Mouse (Mus musculus) T-helper 2 cell (primary cell): Measurements from ENCODE around the gene Cdk14.

Experiments used
- in situ Hi-C: fragments of 300-600 bp; cut with MboI, MseI; formaldehyde crosslinking; loops from one replicate; pipeline ENCODE4 v1.15.1; 2025; ENCODE audit warnings: high pct_unique_total_duplicates

Gene Cdk14

GRCm38 (mm10) chr5:5319824-5320505 is 100.1 kb downstream of the Cdk14 start:
- in situ Hi-C loops = loop anchor here (10.0 kb wide), 1 partner anchor 315 kb away; no protein-coding TSS in a partner anchor

GRCm38 (mm10) chr5:5314270-5314669 is 105.8 kb downstream of the Cdk14 start:
- in situ Hi-C loops = loop anchor here (10.0 kb wide), 1 partner anchor 309 kb away; no protein-coding TSS in a partner anchor

- in situ Hi-C loops = loop anchor here (10.0 kb wide), 1 partner anchor 308 kb away; no protein-coding TSS in a partner anchor
These were observed 106.8 kb downstream of the Cdk14 start for GRCm38 (mm10) chr5:5313195-5313760.

- in situ Hi-C loops = loop anchor here (5.0 kb wide), 1 partner anchor 83 kb away; no protein-coding TSS in a partner anchor
These were observed 114.8 kb downstream of the Cdk14 start for GRCm38 (mm10) chr5:5305286-5305685.

- in situ Hi-C loops = no loop called here
These were observed 116.9 kb downstream of the Cdk14 start for GRCm38 (mm10) chr5:5303102-5303670.

- in situ Hi-C loops = no loop called here
These were observed 118.5 kb downstream of the Cdk14 start for GRCm38 (mm10) chr5:5301571-5302079.

- in situ Hi-C loops = no loop called here
These were observed 119.1 kb downstream of the Cdk14 start for GRCm38 (mm10) chr5:5300998-5301397.

- in situ Hi-C loops = no loop called here
These were observed 119.8 kb downstream of the Cdk14 start for GRCm38 (mm10) chr5:5300290-5300689.

- in situ Hi-C loops = loop anchor here (5.0 kb wide), 1 partner anchor 80 kb away; no protein-coding TSS in a partner anchor
These were observed 122.9 kb downstream of the Cdk14 start for GRCm38 (mm10) chr5:5297222-5297621.

- in situ Hi-C loops = loop anchor here (5.0 kb wide), 1 partner anchor 81 kb away; no protein-coding TSS in a partner anchor
These were observed 123.3 kb downstream of the Cdk14 start for GRCm38 (mm10) chr5:5296773-5297172.

- in situ Hi-C loops = no loop called here
These were observed 127.1 kb downstream of the Cdk14 start for GRCm38 (mm10) chr5:5292830-5293542.

- in situ Hi-C loops = no loop called here
These were observed 128.7 kb downstream of the Cdk14 start for GRCm38 (mm10) chr5:5291321-5291991.

GRCm38 (mm10) chr5:5290714-5291113 is 129.4 kb downstream of the Cdk14 start:
- in situ Hi-C loops = no loop called here

GRCm38 (mm10) chr5:5285876-5286275 is 134.2 kb downstream of the Cdk14 start:
- in situ Hi-C loops = no loop called here

GRCm38 (mm10) chr5:5284531-5284930 is 135.6 kb downstream of the Cdk14 start:
- in situ Hi-C loops = no loop called here

- in situ Hi-C loops = no loop called here
These were observed 136.2 kb downstream of the Cdk14 start for GRCm38 (mm10) chr5:5283756-5284430.

GRCm38 (mm10) chr5:5282425-5282824 is 137.7 kb downstream of the Cdk14 start:
- in situ Hi-C loops = no loop called here

- in situ Hi-C loops = no loop called here
These were observed 144.8 kb downstream of the Cdk14 start for GRCm38 (mm10) chr5:5275321-5275720.

- in situ Hi-C loops = no loop called here
These were observed 145.8 kb downstream of the Cdk14 start for GRCm38 (mm10) chr5:5274318-5274717.

- in situ Hi-C loops = no loop called here
These were observed 153.4 kb downstream of the Cdk14 start for GRCm38 (mm10) chr5:5266787-5267126.
